Mouse (Mus musculus) T-cell, adult 2 months (primary cell): ENCODE data around the gene Spata2.
A peak's percentile ranks its signal among the peaks of the same experiment; 100 is the strongest.

Source experiments
- DNase-seq: peaks from one replicate; pipeline ENCODE4 v3.0.0; 2022; ENCODE audit warnings: low spot score

Gene Spata2

GRCm38 (mm10) chr2:167492713-167493636, at the start of gene Spata2:
TSS of gene Spata2 (minus strand) at chr2:167492887.
- DNase-seq: peak; percentile 92

GRCm38 (mm10) chr2:167542361-167542760, 49.7 kb upstream of the Spata2 start:
- no peak for DNase-seq

- DNase-seq: no peak
Measured at GRCm38 (mm10) chr2:167541761-167542160, 49.1 kb upstream of the Spata2 start.

DNA sequence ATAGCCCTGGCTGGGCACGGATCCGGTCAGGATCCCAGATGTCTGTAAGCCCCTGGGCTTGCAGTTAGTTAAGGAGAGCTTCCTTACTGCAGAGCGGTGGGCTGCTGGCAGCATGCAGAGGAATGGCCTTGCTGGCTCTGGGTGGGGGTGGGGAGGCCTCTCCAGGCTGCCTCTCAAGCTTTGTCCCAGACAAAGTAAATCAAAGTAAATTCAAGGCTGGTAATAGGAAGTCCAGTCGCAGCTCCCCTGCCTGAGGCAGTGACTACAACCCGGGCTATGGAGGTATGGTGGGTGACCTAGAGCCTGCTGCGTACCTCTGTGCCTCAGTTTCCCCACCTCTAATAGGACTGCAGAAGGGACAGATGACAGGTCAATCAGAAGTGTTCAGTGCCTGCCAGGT, 48.6 kb upstream of the Spata2 start:
- DNase-seq: no peak

GRCm38 (mm10) chr2:167540477-167541110, 47.9 kb upstream of the Spata2 start:
- no peak for DNase-seq

DNA sequence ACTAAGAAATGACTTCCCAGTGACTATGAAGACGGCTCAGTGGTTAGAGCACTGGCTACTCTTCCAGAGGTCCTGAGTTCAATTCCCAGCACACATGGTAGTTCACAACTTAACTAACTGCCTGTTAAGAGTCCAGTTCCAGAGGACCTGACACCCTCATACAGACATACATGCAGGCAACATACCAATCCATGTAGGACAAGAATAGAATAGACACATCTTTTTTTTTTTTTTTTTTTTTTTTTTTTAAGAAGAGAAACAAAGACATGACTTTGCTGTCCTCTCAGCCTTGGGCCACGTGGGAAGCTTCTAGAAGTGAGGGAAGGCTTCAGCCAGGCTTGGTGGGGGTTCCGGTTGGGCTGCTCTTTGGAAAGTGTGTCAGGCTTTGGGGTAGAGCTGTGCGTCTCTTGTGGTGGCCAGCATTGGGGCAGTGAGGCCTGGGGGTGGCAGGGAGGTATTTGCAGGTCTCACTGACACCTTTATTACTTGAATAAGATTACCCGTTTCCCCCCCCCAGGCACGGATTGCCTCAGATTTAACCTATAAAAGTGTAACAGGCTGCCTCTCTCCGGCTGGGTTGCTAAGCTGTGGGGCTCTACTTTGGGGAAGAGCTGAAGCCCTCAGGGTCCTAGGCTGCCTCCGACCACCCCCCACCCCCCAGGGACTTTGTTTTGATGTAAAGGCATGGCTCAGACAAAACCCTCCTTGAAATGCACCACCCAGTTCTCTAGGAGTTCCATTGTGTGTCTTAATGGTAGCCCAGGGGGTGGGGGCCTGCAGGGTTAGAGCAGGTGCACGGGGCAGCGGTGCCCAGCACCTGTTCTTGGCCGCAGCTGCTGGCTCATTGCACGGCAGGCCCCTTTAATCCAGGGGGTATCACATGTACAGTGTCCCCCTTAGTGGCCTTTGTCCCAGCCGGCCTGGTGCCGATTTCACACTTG, 47.1 kb upstream of the Spata2 start:
- DNase-seq: no peak

DNA sequence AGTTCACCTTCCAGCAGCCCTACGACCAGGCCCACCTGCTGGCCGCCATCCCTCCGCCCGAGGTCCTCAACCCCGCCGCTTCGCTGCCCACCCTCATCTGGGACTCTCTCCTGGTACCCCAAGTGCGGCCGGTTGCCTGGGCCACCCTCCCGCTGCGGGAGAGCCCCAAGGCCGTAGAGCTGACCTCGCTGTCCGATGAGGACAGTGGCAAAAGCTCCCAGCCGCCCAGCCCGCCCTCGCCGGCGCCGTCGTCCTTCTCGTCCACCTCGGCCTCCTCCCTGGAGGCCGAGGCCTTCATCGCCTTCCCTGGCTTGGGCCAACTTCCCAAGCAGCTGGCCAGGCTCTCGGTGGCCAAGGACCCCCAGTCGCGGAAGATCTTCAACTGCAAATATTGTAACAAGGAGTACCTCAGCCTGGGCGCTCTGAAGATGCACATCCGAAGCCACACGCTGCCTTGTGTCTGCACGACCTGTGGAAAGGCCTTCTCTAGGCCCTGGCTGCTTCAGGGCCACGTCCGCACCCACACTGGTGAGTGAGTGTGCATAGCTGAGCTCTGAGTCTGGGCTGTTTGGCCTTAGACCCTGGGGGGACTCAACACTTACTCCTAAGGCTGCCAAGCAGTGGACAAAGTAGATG, 46.1 kb upstream of the Spata2 start:
- DNase-seq: no peak

GRCm38 (mm10) chr2:167537476-167538297, 45.0 kb upstream of the Spata2 start, which contains the start of gene Snai1:
TSS of gene Snai1 (plus strand) at chr2:167538195.
- DNase-seq: peak; percentile 82

DNA sequence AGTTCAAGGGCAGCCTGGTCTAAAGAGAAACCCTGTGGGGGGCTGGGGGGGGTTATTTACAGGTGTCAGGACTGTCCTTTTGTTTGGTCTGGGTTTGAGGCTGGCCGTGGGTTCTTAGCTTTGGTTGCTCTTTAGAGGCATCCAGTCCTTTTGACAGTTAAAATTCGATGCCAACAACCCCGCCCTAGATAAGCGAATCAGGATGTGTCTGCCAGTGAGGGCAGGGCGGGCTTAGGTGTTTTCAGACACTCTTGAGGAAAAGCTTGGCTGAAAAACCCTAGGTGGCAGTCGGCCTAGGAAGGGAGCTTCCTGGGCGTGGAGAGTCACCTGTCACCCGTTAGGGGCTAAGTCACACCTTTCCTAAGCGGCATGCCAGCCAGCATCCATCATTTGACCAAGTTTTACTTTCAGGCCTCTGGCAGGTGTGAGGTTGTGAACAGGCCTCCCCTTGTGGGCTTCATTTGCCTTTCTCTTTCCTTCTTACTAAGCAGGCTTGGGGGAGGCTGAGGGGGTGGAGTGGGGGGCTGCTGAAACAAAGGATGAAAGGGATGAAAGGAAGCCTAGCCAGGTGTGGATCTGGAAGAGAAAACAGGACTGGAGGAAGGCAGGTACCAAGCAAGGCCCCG, 43.7 kb upstream of the Spata2 start:
- DNase-seq: no peak

DNA sequence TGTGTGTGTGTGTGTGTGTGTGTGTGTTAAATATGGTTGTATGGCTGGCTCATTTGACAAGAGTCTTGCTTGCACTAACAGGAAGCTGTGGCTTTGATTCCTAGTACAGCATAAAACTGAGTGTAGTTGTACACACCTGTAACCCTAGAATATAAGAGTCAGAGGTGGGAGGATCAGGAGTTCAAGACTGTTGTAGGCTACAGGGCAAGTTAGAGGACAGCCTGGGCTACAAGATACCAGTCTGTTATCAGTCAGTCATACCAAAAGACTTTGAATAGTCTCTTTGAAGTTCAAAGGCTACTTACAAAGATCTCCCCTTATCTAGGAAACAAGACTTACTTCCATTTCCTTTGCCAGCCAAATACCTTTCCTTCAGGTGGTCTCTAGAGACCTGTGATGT, 41.2 kb upstream of the Spata2 start:
- DNase-seq: peak; percentile 23

- DNase-seq: peak; percentile 31
Measured at GRCm38 (mm10) chr2:167532131-167532530, 39.4 kb upstream of the Spata2 start.

- no peak for DNase-seq
Measured at GRCm38 (mm10) chr2:167530536-167530935, 37.8 kb upstream of the Spata2 start.

DNA sequence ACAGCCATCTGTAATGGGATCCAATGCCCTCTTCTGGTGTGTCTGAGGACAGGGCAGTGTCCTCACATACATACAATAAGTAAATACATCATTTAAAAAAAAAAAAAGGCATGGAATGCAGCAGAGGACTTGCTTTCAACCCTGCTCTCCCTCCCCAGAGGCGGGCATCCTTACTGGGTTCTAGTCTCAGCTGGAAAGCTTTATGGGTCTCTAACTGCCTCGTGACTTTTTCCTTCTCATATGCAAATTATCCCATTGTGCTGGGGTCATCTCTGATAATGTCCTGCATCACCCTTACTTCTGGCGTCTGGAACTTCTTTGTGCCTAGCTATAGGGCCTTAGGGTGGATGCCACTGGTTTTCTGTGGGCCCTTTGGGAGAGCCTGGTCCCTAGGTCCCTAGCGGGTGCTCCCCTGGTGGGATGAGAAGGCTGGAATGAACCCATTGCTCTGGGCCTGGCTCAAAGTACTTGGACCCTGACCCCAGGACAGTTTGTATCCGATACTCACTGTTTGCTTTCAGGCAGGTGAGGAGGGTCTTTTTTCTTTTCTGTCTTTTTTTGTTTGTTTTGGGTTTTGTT, 37.3 kb upstream of the Spata2 start:
- DNase-seq: no peak

DNA sequence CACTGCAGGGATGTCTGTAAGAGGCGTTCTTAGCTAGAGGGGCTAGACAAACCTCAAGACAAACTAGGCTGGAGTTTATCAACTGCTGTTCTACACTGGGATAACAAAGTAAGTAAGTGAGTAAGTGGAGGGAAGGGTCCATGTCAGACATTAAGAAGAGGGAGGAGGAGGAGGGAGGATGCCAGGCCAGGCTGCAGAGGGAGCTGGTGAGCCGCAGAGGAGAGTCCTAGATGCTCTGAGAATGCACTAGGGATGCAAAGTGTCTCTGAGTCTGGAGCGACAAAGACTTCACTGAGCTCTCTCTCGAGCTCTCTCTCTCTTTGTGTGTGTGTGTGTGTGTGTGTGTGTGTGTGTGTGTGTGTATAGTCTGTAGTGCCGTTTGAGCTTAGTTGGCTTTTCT, 35.6 kb upstream of the Spata2 start:
- DNase-seq: no peak

DNA sequence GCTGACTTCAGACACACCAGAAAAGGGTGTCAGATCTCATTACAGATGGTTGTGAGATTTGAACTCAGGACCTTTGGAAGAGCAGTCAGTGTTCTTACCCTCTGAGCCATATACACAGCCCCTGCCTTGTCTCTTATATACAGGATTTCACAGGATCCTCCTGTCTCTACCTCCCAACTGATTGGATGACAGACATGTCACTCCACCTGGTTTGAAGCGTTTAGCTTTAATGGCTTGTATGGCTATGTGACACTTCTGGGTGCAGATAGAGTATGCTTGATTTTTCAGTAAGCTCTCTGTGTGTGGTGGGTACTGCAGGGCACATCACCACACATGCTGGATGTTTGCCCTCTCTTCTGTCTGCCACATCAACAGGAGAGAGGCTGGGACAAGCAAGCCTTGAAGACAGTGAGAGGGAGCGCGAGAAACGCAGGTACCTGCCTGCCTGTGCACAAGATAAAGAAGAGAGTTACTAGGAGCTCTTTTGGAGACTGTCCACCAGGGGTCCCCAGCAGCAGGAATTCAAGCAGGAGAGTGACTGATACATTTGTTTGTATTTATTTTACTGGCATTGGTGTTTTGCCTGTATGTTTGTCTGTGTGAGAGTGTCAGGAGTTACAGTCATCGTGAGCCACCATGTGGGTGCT, 27.0 kb upstream of the Spata2 start:
- DNase-seq: no peak

DNA sequence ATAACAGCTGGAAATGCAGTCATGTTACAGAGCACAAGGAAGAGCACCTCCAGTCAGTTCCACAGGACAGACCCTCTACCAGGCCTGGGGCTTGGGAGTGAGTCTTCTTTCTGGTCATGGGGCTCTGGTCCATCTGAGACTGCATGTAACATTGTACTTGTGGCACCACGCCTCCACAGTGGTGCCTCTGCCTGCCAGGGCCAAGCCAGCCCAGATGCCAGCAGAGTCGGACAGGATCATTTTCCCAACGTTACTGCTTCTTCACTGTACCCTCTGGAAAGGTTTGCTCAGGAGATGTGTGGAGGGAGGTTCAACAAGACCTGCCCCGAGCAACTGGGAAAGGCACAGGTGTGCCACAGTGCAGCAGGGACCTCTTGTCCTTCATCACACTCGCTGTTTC, 23.0 kb upstream of the Spata2 start:
- no peak for DNase-seq

GRCm38 (mm10) chr2:167514641-167515040, 22.0 kb upstream of the Spata2 start:
- DNase-seq: no peak

DNA sequence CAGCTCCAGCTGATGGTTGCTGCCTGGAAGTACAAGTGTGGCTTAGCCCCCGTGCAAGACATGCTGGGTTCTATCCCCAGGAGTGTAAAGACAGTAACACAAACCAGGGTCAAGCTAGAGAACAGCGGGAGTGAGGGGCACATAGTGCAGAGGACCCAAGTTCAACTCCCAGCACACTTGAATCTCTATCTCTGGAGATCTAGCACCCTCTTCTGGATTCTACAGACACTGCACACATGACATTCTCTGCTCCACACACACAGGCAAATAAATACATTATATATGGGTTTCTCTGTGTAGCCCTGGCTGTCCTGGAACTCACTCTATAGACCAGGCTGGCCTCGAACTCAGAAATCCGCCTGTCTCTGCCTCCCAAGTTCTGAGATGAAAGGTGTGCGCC, 20.3 kb upstream of the Spata2 start:
- peak; percentile 32 for DNase-seq

GRCm38 (mm10) chr2:167512365-167512764, 19.7 kb upstream of the Spata2 start:
- DNase-seq: no peak
